Mouse (Mus musculus) stomach, postnatal 0 days (tissue): ENCODE measurements around the gene Ube2g1. TPM values are rescaled to one million over a fixed set of nuclear protein-coding genes. Genes with fewer than 3 reads are reported as not detected.

Source experiments
- ATAC-seq: fragments of 200-750 bp; cut with Nextera tagmentation; 2 replicates; pipeline ENCODE4 v1.8.0; 2017; ENCODE audit not compliant: low FRiP score, low TSS enrichment
- DNase-seq: peaks from one replicate; pipeline ENCODE4 v3.0.0-alpha.2; 2016; ENCODE audit warnings: low spot score
- H3K27ac ChIP-seq: fragments of 300-500 bp; sonication (generic); replicated peaks from 2 replicates; pipeline ENCODE4 v1.5.1; 2014; ENCODE audit warnings: mild to moderate bottlenecking, control low read depth
- H3K27me3 ChIP-seq: fragments of 300-500 bp; sonication (generic); 2 replicates; pipeline ENCODE4 v1.6.1; 2014; ENCODE audit warnings: low read length; ENCODE audit not compliant: control insufficient read depth, insufficient read depth
- H3K36me3 ChIP-seq: fragments of 300-500 bp; sonication (generic); 2 replicates; pipeline ENCODE4 v1.6.1; 2014; ENCODE audit warnings: low read length, mixed read lengths; ENCODE audit not compliant: control insufficient read depth, insufficient read depth
- H3K4me1 ChIP-seq: fragments of 300-500 bp; sonication (generic); replicated peaks from 2 replicates; pipeline ENCODE4 v1.6.1; 2014; ENCODE audit warnings: antibody characterized with exemption; ENCODE audit not compliant: control insufficient read depth, insufficient read depth
- H3K4me2 ChIP-seq: fragments of 300-500 bp; sonication (generic); replicated peaks from 2 replicates; pipeline ENCODE4 v1.6.1; 2014; ENCODE audit warnings: low read depth, mild to moderate bottlenecking, control low read depth, moderate library complexity
- H3K4me3 ChIP-seq: fragments of 300-500 bp; sonication (generic); 2 replicates; pipeline ENCODE4 v1.5.1; 2014; ENCODE audit warnings: low read depth, low read length, control low read depth
- H3K9ac ChIP-seq: fragments of 300-500 bp; sonication (generic); 2 replicates; pipeline ENCODE4 v1.6.1; 2014; ENCODE audit warnings: mild to moderate bottlenecking, low read length, control low read depth, mixed read lengths
- H3K9me3 ChIP-seq: fragments of 300-500 bp; sonication (generic); 2 replicates; pipeline ENCODE4 v1.6.1; 2016; ENCODE audit warnings: low read length; ENCODE audit not compliant: control insufficient read depth
- CTCF ChIP-seq: IDR thresholded peaks from 2 replicates; pipeline ENCODE4 v1.5.1; 2016; ENCODE audit warnings: antibody characterized with exemption, low read depth, mild to moderate bottlenecking, moderate library complexity
- EP300 ChIP-seq: optimal IDR thresholded peaks from 2 replicates; pipeline ENCODE3; 2016; ENCODE audit warnings: antibody characterized with exemption
- WGBS: fragments of 180-500 bp; shearing (Covaris S2); extraction: QIAGEN DNeasy Blood & Tissue Kit; methylation state at CpG from one replicate; pipeline ENCODE4 v1.1.7; 2014; 5-methylcytosine and 5-hydroxymethylcytosine counted together
- polyA plus RNA-seq: library from polyadenylated mRNA; unstranded; fragments of >200 nt; fragmentation: Nextera tagmentation; extraction: Ambion mirVana; gene quantifications from 2 replicates; pipeline ENCODE4 v1.2.1, GENCODE M21; 2015

The Ube2g1 gene
- polyA plus RNA-seq, 1 experiment from 2014 or later, result 43.6 TPM

DNA sequence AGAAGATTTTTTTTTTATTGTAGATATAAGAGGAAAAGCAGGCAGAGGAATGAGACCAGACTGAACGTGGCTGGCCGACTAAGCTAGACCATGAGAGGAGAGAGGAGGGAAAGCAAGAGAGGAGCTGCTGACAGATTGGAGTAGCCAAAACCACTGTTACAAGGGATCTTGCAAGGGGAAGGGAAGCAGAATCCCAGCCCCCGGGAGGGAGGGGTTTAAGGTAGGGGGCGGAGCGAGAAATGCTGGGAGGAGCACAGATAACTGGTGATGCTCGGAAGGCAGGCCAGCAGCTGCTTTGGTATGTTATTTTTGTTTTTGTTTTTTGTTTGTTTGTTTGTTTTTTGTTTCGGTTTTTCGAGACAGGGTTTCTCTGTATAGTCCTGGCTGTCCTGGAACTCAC, 38.0 kb upstream of the Ube2g1 start:
- no peaks in the 10 kb centered on the region for H3K4me1 ChIP-seq
- TF ChIP-seq CTCF (no peak), EP300 (no peak)
- no peak overlapping the region for H3K27ac ChIP-seq
- H3K27me3 ChIP-seq, result no peaks in the 10 kb centered on the region
- WGBS, result 46% methylated on average over 8 of the region's 8 CpGs
- no peaks in the 10 kb centered on the region for H3K36me3 ChIP-seq
- H3K9ac ChIP-seq, result no peak overlapping the region
- DNase-seq, result no peak
- H3K4me3 ChIP-seq, result no peak overlapping the region
- no peaks in the 10 kb centered on the region for H3K9me3 ChIP-seq
- no peak for ATAC-seq
- H3K4me2 ChIP-seq, result no peak overlapping the region

- Histone ChIP-seq H3K9ac (no peak overlapping the region), H3K27ac (no peak overlapping the region), H3K36me3 (no peaks in the 10 kb centered on the region), H3K27me3 (no peaks in the 10 kb centered on the region), H3K4me3 (no peak overlapping the region), H3K9me3 (no peaks in the 10 kb centered on the region), H3K4me2 (no peak overlapping the region), H3K4me1 (no peaks in the 10 kb centered on the region)
- TF ChIP-seq CTCF (no peak), EP300 (no peak)
- DNase-seq (no peak), ATAC-seq (no peak)
- 76% methylated on average over 11 of the region's 11 CpGs for WGBS
These were observed 37.3 kb upstream of the Ube2g1 start for GRCm38 (mm10) chr11:72569671-72570318.

GRCm38 (mm10) chr11:72570319-72570979, 36.6 kb upstream of the Ube2g1 start:
- Histone ChIP-seq H3K27ac (no peak overlapping the region), H3K36me3 (no peaks in the 10 kb centered on the region), H3K27me3 (no peaks in the 10 kb centered on the region), H3K4me2 (peak overlapping the region; percentile 38), H3K4me1 (no peaks in the 10 kb centered on the region), H3K4me3 (peak overlapping the region; percentile 19), H3K9me3 (no peaks in the 10 kb centered on the region), H3K9ac (no peak overlapping the region)
- TF ChIP-seq EP300 (no peak), CTCF (peak; percentile 92)
- DNase-seq (peak; percentile 83), ATAC-seq (peak; percentile 50)
- 2% methylated on average over 18 of the region's 18 CpGs for WGBS

DNA sequence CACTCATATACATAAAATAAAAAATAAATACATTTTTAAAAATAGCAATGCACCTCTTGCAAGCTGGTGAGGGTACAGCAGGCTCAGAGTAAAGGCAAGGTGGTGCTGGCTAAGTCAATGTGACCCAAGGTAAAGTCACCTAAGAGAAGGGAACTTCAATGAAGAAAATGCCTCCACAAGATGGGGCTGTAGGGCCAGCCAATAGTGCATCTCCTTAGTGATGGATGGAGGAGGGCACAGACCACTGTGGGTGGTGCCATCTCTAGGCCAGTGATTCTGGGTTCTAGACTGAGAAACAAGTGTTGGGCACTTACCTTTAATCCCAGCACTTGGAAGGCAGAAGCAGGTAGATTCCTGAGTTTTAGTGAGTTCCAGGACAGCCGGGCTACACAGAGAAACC, 33.3 kb upstream of the Ube2g1 start:
- Histone ChIP-seq H3K9me3 (no peaks in the 10 kb centered on the region), H3K4me3 (no peak overlapping the region), H3K4me1 (0 out of 2 replicates have a peak, but pooled peaks cover 2% of the 10 kb centered on the region), H3K4me2 (no peak overlapping the region), H3K9ac (no peak overlapping the region), H3K27ac (no peak overlapping the region), H3K27me3 (no peaks in the 10 kb centered on the region), H3K36me3 (no peaks in the 10 kb centered on the region)
- ATAC-seq (peak; percentile 47), DNase-seq (peak; percentile 39)
- 80% methylated on average over 1 of the region's 1 CpGs for WGBS
- TF ChIP-seq EP300, result no peak
- TF ChIP-seq CTCF, result peak; percentile 79

GRCm38 (mm10) chr11:72576111-72576465, 31.0 kb upstream of the Ube2g1 start:
- DNase-seq, result no peak
- Histone ChIP-seq H3K9ac (0 out of 2 replicates have a peak overlapping the region, but pooled peaks have one; percentile 18), H3K27me3 (no peaks in the 10 kb centered on the region), H3K36me3 (no peaks in the 10 kb centered on the region), H3K4me2 (peak overlapping the region; percentile 62), H3K4me3 (peak overlapping the region; percentile 38), H3K27ac (no peak overlapping the region; the same call in 1 of the 2 replicates), H3K4me1 (0 out of 2 replicates have a peak, but pooled peaks cover 2% of the 10 kb centered on the region), H3K9me3 (no peaks in the 10 kb centered on the region)
- no peak for ATAC-seq
- TF ChIP-seq EP300 (no peak), CTCF (no peak)
- WGBS, result 20% methylated on average over 7 of the region's 7 CpGs
